Mouse (Mus musculus) forebrain, embryonic 14.5 days (tissue): ENCODE results near the gene Taf1c. TPM values are rescaled to one million over a fixed set of nuclear protein-coding genes. Genes with fewer than 3 reads are reported as not detected.
A peak's percentile ranks its signal among the peaks of the same experiment; 100 is the strongest.

Experiments used
- ATAC-seq: fragments of 200-750 bp; cut with Nextera tagmentation; 2 replicates; pipeline ENCODE4 v1.8.0; 2017; ENCODE audit warnings: mild to moderate bottlenecking, moderate library complexity
- DNase-seq: peaks from one replicate; pipeline ENCODE4 v3.0.0-alpha.2; 2015; ENCODE audit warnings: low spot score
- H3K27ac ChIP-seq: fragments of 300-500 bp; sonication (generic); 2 replicates; pipeline ENCODE4 v1.5.1; 2014; ENCODE audit warnings: low read depth, mild to moderate bottlenecking, control low read depth, low read length, moderate library complexity
- H3K27me3 ChIP-seq: fragments of 300-500 bp; sonication (generic); replicated peaks from 2 replicates; pipeline ENCODE4 v1.6.1; 2014; ENCODE audit warnings: low read length, control low read depth, mixed read lengths; ENCODE audit not compliant: control insufficient read depth, insufficient read depth
- H3K36me3 ChIP-seq: fragments of 300-500 bp; sonication (generic); 2 replicates; pipeline ENCODE4 v1.6.1; 2014; ENCODE audit warnings: low read length, control low read depth; ENCODE audit not compliant: control insufficient read depth, insufficient read depth
- H3K4me1 ChIP-seq: fragments of 300-500 bp; sonication (generic); 2 replicates; pipeline ENCODE4 v1.6.1; 2014; ENCODE audit warnings: antibody characterized with exemption, low read length, control low read depth; ENCODE audit not compliant: control insufficient read depth, insufficient read depth
- H3K4me2 ChIP-seq: fragments of 300-500 bp; sonication (generic); 2 replicates; pipeline ENCODE4 v1.6.1; 2014; ENCODE audit warnings: mild to moderate bottlenecking, control low read depth, low read length
- H3K4me3 ChIP-seq: fragments of 300-500 bp; sonication (generic); 2 replicates; pipeline ENCODE4 v1.5.1; 2014; ENCODE audit warnings: low read depth, low read length, control low read depth
- H3K9ac ChIP-seq: fragments of 300-500 bp; sonication (generic); 2 replicates; pipeline ENCODE4 v1.6.1; 2014; ENCODE audit warnings: mild to moderate bottlenecking, low read length, control low read depth, moderate library complexity
- H3K9me3 ChIP-seq: fragments of 300-500 bp; sonication (generic); replicated peaks from 2 replicates; pipeline ENCODE4 v1.6.1; 2016; ENCODE audit warnings: low read length, control low read depth, mixed read lengths; ENCODE audit not compliant: control insufficient read depth
- WGBS: fragments of 180-500 bp; shearing (Covaris S2); extraction: QIAGEN DNeasy Blood & Tissue Kit; methylation state at CpG from one replicate; pipeline ENCODE4 v1.1.7; 2014; 5-methylcytosine and 5-hydroxymethylcytosine counted together
- polyA plus RNA-seq: library from polyadenylated mRNA; unstranded; fragments of >200 nt; fragmentation: Nextera tagmentation; extraction: Ambion mirVana; gene quantifications from 2 replicates; pipeline ENCODE4 v1.2.1, GENCODE M21; 2014

The Taf1c gene
- polyA plus RNA-seq, 1 experiment from 2014 or later: 13.7 TPM

- Histone ChIP-seq H3K9me3 (no peaks in the 10 kb centered on the region), H3K27ac (no peak overlapping the region), H3K36me3 (peaks cover 40% of the 10 kb centered on the region), H3K4me3 (no peak overlapping the region), H3K27me3 (no peaks in the 10 kb centered on the region), H3K4me2 (peak overlapping the region; percentile 92), H3K9ac (no peak overlapping the region; the same call in 1 of the 2 replicates), H3K4me1 (peaks cover 8% of the 10 kb centered on the region)
- 90% methylated on average over 4 of the region's 4 CpGs for WGBS
- DNase-seq (no peak), ATAC-seq (no peak)
Observed at GRCm38 (mm10) chr8:119603771-119604170, 1.3 kb downstream of the Taf1c start.

- DNase-seq: no peak
- ATAC-seq: no peak
Observed at GRCm38 (mm10) chr8:119591456-119591855, 13.6 kb downstream of the Taf1c start.

GRCm38 (mm10) chr8:119590348-119590747 is 14.7 kb downstream of the Taf1c start:
- H3K9ac ChIP-seq: no peak overlapping the region
- H3K9me3 ChIP-seq: no peaks in the 10 kb centered on the region
- H3K36me3 ChIP-seq: no peaks in the 10 kb centered on the region
- H3K4me2 ChIP-seq: no peak overlapping the region
- DNase-seq (no peak), ATAC-seq (no peak)
- WGBS: 85% methylated on average over 14 of the region's 14 CpGs
- no peaks in the 10 kb centered on the region for H3K27me3 ChIP-seq
- H3K27ac ChIP-seq: no peak overlapping the region
- no peaks in the 10 kb centered on the region for H3K4me1 ChIP-seq
- no peak overlapping the region for H3K4me3 ChIP-seq

More at GRCm38 (mm10) chr8:119591456-119591855, 13.6 kb downstream of the Taf1c start:
- Histone ChIP-seq H3K36me3 (0 out of 2 replicates have a peak, but pooled peaks cover 7% of the 10 kb centered on the region), H3K9ac (no peak overlapping the region), H3K4me3 (no peak overlapping the region), H3K4me1 (no peaks in the 10 kb centered on the region), H3K4me2 (no peak overlapping the region), H3K27ac (no peak overlapping the region), H3K27me3 (no peaks in the 10 kb centered on the region), H3K9me3 (no peaks in the 10 kb centered on the region)
- 92% methylated on average over 7 of the region's 7 CpGs for WGBS

GRCm38 (mm10) chr8:119588844-119589243 is 16.2 kb downstream of the Taf1c start:
- ATAC-seq: no peak
- Histone ChIP-seq H3K4me2 (no peak overlapping the region), H3K9ac (no peak overlapping the region), H3K27me3 (no peaks in the 10 kb centered on the region), H3K4me3 (no peak overlapping the region), H3K4me1 (no peaks in the 10 kb centered on the region), H3K9me3 (no peaks in the 10 kb centered on the region), H3K36me3 (no peaks in the 10 kb centered on the region), H3K27ac (no peak overlapping the region)
- WGBS: 35% methylated on average over 10 of the region's 10 CpGs
- no peak for DNase-seq

- no peaks in the 10 kb centered on the region for H3K4me1 ChIP-seq
- WGBS: 67% methylated on average over 4 of the region's 4 CpGs
- H3K9me3 ChIP-seq: no peaks in the 10 kb centered on the region
- H3K36me3 ChIP-seq: no peaks in the 10 kb centered on the region
- ATAC-seq (no peak), DNase-seq (no peak)
- no peaks in the 10 kb centered on the region for H3K27me3 ChIP-seq
- no peak overlapping the region for H3K4me2 ChIP-seq
- H3K27ac ChIP-seq: no peak overlapping the region
- H3K9ac ChIP-seq: no peak overlapping the region
- H3K4me3 ChIP-seq: no peak overlapping the region
Observed at GRCm38 (mm10) chr8:119588321-119588720, 16.7 kb downstream of the Taf1c start.

- Histone ChIP-seq H3K4me3 (peak overlapping the region; percentile 17), H3K9me3 (no peaks in the 10 kb centered on the region), H3K36me3 (no peaks in the 10 kb centered on the region), H3K27me3 (no peaks in the 10 kb centered on the region), H3K9ac (peak overlapping the region; percentile 45; the same call in 1 of the 2 replicates), H3K4me2 (peak overlapping the region; percentile 44), H3K4me1 (no peaks in the 10 kb centered on the region), H3K27ac (no peak overlapping the region)
- DNase-seq (no peak), ATAC-seq (no peak)
- WGBS: 17% methylated on average over 21 of the region's 24 CpGs
Observed at GRCm38 (mm10) chr8:119585901-119586300, 19.1 kb downstream of the Taf1c start.

- Histone ChIP-seq H3K4me3 (no peak overlapping the region), H3K27ac (no peak overlapping the region), H3K9me3 (no peaks in the 10 kb centered on the region), H3K4me2 (no peak overlapping the region), H3K36me3 (no peaks in the 10 kb centered on the region), H3K4me1 (no peaks in the 10 kb centered on the region), H3K27me3 (0 out of 2 replicates have a peak, but pooled peaks cover 5% of the 10 kb centered on the region), H3K9ac (no peak overlapping the region)
- no peak for ATAC-seq
- no peak for DNase-seq
- WGBS: 90% methylated on average over 5 of the region's 5 CpGs
Observed at GRCm38 (mm10) chr8:119580441-119581161, 24.4 kb downstream of the Taf1c start.

- H3K4me2 ChIP-seq: no peak overlapping the region
- WGBS: 39% methylated on average over 13 of the region's 13 CpGs
Observed at GRCm38 (mm10) chr8:119579096-119579495, 25.9 kb downstream of the Taf1c start.

GRCm38 (mm10) chr8:119575366-119575726 is 29.7 kb downstream of the Taf1c start:
- WGBS: 3% methylated on average over 16 of the region's 16 CpGs
- DNase-seq: no peak
- H3K27ac ChIP-seq: no peak overlapping the region
- ATAC-seq: no peak
- peak overlapping the region; percentile 84 for H3K4me3 ChIP-seq
- no peaks in the 10 kb centered on the region for H3K9me3 ChIP-seq
- peak overlapping the region; percentile 89 for H3K4me2 ChIP-seq
- H3K27me3 ChIP-seq: 0 out of 2 replicates have a peak, but pooled peaks cover 5% of the 10 kb centered on the region
- H3K4me1 ChIP-seq: peaks cover 7% of the 10 kb centered on the region; the same call in 1 of the 2 replicates
- no peaks in the 10 kb centered on the region for H3K36me3 ChIP-seq
- H3K9ac ChIP-seq: peak overlapping the region; percentile 87

More at GRCm38 (mm10) chr8:119579096-119579495, 25.9 kb downstream of the Taf1c start:
- no peaks in the 10 kb centered on the region for H3K36me3 ChIP-seq
- H3K9ac ChIP-seq: no peak overlapping the region
- no peak for DNase-seq
- no peak overlapping the region for H3K4me3 ChIP-seq
- no peaks in the 10 kb centered on the region for H3K9me3 ChIP-seq
- peaks cover 2% of the 10 kb centered on the region; the same call in 1 of the 2 replicates for H3K4me1 ChIP-seq
- H3K27me3 ChIP-seq: 0 out of 2 replicates have a peak, but pooled peaks cover 5% of the 10 kb centered on the region
- H3K27ac ChIP-seq: no peak overlapping the region
- ATAC-seq: no peak
